Mouse (Mus musculus): ENCODE data around the gene Thbs2.

- TF ChIP-seq CTCF (IDR thresholded peaks at IDR 0.05; ENCODE audit: low read depth): no peak
- TF ChIP-seq EP300 (optimal IDR thresholded peaks at IDR 0.05): no peak
Observed at GRCm38 (mm10) chr17:14691197-14691596, 2.8 kb downstream of the Thbs2 start.

All from stomach, postnatal 0 days (tissue).